Mouse (Mus musculus): ENCODE measurements around the gene Spdye4c. TPM values are rescaled to one million over a fixed set of nuclear protein-coding genes. Genes with fewer than 3 reads are reported as not detected.

Spdye4c gene
- total RNA-seq (2021): not detected

DNA sequence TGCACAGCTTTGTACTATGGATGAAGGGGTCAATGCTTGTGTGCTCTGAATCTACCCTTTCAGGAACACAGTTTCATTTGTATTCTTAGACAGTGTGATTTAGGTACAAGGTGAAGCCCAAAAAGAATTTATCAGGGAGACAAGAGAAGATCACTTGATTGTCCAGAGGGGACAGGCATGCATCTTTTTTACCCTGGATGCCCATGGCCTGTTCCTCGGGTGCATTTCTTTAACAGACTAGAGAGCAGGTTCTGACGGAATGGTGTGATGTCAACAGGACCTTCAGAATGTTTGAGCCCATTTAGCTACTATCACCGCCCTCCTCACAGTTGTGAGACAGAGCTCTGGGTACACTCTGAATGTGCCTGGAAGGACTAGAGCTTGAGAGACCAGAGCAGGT, at the start of gene Spdye4c:
Gene Spdye4c, plus strand, starts transcription at position 301 of the 400 bp plus-strand sequence.
- no peak for DNase-seq

DNA sequence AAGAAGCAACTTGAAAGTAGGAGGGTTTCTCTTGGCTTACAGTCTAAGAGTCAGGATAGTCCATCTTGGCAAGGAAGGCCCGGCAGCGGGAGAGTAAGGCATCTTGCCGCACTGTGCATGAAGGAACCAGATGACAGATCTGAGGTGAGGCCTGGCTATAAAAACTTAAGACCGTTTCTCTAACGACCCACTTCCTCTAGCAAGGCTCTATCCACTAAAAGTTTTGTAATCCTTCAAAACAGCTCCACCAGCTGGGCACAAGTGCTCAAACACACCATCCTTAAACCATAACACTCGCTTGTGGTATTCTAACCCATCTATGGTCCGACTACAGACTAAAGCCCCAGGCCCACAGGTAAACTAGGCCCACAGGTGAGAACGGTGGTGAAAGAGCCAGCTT, 47.5 kb upstream of the Spdye4c start:
- DNase-seq: no peak

DNA sequence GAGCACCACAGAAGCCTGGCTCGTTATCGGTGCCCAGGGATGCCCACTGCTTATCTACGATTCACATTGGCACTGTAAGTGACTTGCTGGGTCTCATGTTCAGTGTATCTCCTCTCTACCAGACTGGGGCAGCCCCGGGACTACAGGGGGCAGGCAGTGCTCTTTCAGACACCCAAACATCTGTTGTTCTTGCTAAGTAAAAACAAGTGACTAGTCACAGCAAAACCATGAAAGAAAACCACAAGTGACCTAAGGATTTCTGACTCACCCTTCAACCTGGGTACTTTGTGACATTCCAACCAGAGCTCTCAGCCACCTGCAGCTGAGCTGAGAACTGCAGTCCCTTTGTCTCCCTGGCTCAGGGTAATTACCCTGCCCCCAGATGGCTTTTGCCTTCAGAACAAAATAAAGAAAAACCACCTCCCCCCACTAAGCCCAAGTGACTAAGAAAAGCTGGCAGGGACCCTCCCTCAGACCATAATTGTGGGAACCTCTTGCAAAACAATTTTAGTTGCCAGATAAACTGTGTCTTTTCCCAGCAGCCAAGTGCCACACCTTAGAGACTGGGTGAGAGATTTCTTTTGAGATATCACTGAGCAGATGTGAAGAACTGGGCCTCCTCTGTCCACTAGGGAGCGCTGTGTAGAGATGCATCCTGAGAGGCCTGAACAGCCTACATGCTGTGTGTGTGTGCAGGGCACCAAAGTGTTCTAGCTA, 46.4 kb upstream of the Spdye4c start:
- DNase-seq: peak; percentile 17

DNA sequence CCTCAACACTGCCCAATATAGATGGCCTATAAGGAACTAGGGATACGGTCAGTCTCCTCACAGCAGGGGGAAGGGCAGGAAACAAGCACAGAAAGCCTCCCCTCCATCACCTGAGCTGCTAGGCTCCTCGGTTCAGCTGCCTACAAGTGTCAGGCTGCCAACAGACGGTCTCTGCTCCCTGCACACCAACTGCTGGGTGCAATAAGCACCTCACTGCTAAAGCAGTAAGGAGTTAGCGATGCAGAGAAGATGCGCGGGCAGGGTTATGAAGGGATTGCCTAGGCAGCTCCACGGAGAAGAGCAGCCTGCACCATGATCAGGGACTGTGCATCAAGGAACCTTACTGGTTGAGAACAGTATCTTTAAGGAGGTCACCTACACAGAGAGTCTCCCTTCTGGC, 45.6 kb upstream of the Spdye4c start:
- no peak for DNase-seq

DNA sequence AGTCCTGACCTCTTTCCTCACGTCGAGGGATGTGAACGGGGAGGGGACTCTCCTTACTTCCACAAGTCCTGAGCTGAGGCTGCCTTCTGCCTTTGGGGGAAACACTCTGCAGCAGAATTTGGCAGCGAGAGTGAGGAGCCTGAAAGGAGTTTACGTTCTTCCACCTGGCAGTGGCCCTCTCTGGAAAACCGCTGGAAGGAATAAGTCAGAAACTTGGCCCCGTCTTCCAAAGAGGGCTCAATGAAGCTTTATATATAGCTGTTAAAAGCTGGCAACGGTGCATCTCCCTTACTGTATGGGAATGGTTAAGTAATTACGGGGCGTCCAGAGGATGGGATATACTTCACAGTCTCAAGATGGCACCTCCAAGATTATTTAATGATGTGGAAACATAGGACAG, 43.9 kb upstream of the Spdye4c start:
- DNase-seq: no peak

DNA sequence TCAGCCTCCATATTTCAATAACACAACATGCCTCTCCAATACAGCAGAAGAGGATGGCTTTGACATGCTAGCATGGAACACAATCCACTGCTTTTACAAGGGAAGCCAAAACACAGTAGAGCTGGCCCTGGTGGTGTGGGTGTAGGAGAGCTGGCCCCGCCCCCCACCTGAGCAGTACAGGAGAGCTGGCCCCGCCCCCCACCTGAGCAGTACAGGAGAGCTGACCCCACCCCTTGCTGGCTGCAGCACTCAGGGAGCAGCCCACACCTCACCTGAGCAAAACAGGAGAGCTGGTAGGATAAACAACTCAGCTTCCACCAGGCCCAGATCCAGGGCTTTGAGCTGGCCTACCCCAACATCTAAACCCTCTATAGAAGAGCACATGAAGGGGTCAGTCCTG, 42.7 kb upstream of the Spdye4c start:
- DNase-seq: no peak

GRCm38 (mm10) chr2:128549561-128549960, 41.4 kb upstream of the Spdye4c start:
- DNase-seq: no peak

DNA sequence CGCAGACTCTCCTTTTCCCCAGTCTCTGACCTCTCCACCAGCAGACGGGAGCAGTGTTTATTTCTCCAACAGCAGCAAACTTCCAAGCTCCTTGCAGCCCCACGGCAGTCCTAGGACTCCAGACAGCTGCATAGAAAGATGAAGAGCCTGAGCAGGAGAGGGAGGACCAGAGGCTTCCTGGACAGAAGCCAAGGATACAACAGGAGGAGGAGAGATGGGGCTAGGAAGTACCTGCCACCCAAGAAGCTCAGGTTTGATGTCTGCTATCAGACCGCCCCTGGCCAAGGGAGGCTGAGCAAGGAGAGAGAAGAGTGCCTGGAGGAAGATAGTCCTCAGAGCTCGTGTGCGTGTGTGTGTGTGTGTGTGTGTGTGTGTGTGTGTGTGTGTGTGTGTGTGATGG, 41.0 kb upstream of the Spdye4c start:
- no peak for DNase-seq

DNA sequence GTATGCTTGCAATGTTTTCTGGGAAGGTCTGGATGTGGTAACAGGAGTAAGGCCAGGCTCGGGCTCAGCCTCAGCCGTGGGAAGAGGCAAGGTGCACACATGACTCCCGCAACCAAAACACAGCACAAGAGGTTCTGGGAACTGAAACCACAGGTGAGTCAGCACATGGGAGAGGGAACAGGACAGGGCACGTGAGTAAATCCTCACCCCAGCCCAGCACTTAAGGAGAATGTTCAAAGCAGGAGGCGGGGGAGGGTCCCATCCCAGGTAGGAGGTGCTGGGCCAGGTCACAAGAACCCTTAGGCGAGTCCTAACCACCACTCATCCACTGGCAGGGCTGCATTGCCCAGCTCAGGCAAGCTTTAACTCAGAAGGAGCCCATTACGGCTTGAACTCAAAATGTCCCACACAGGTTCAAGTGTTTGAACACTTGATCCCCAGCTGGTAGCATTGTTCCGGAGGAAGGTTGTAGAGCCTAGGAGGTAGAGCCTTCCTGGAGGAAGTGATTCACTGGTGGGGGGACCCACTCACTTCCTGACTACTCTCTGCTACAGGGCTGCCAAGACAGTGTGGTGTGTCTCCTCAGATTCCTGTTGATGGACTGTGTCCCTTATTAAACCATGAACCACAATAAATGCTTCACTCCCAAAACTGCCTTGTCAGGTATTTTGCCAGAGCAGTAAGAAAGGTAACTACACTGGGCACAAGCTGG, 38.8 kb upstream of the Spdye4c start:
- DNase-seq: no peak

GRCm38 (mm10) chr2:128552798-128553720, 38.0 kb upstream of the Spdye4c start:
- DNase-seq: no peak

GRCm38 (mm10) chr2:128555082-128555481, 35.9 kb upstream of the Spdye4c start:
- no peak for DNase-seq

- DNase-seq: no peak
These were observed 26.8 kb upstream of the Spdye4c start for GRCm38 (mm10) chr2:128564195-128564594.

DNA sequence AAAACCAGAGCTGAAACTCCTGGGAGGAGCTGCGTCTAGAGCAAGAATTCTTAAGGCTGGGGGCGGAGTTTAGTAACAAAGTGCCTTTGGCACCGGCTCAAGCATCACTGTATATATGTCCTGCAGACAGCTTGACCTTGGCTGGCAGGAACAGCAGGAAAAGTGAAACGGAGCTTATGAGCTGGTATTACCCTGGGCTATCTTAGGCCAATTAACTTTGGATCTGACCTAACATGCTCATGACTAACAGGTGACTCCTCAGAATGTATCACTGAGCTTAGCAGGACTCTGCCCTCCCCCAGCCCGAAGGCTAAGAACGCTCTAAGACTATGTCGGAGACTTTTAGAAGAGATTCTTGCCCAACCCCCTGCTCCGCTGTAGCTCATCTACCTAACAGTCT, 25.1 kb upstream of the Spdye4c start:
- DNase-seq: no peak

GRCm38 (mm10) chr2:128566304-128567147, 24.5 kb upstream of the Spdye4c start:
- DNase-seq: peak; percentile 35

GRCm38 (mm10) chr2:128568018-128568417, 23.0 kb upstream of the Spdye4c start:
- DNase-seq: no peak

GRCm38 (mm10) chr2:128568490-128568889, 22.5 kb upstream of the Spdye4c start:
- no peak for DNase-seq

DNA sequence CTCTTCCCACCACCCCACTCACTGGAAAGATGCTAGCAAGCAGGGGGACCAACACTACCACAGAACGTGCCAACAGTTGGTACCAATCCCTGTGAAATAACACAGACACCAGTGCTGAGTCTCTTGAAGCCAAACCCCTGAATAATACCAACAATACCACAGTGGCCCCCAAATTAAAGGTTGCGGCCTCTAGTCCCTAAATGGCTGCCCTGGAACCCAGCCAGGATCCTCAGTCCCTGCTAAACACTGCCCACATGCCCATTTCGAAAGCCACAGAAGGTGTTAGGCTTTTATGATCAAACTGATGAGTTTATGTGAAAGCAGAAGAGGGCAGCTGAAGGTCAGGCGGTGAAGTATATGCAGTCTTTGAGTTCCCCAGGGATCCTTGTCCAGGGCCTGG, 20.0 kb upstream of the Spdye4c start:
- no peak for DNase-seq

DNA sequence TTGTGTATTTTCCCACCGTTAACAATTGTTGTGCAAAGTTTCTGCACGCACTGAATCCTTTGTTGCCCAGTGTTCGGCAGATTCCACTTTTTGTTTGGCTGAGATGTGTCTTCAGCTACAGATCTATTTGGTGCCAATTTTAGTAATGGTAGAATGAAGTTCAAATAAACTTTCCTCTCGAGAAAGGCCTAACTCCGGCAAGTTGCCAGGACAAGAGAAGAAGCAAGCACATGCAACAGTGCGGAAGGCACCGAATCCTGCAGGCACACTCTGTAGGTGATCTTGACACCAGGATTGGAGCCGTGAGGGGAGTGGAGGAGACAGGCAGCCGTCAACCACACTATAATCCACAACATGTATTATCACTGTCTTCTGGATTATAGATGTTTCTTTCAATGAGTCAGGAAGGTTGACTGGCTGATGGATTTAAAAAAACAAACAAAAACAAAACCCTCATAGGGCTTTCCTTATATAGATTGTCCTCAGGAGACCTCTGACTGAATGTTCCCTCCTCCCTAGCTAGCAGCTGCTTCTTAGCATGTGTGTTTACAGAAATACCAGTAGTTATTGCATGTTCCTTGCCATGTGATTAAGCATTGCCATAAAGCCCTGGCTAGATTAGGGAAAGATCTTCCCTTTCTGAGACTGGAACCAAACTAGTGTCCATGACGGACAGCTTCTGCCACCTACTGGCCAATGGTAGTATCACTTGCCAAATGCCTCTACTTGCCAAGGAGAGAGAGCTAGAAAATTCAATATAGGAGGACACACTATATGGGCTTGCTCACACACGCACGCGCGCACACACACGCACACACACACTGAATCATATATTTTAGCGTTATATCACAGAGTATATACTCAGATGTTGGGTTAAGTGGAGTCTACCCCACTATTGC, 18.0 kb upstream of the Spdye4c start:
- DNase-seq: peak; percentile 91

- DNase-seq: no peak
These were observed 8.1 kb upstream of the Spdye4c start for GRCm38 (mm10) chr2:128582881-128583280.

GRCm38 (mm10) chr2:128592301-128592700, 1.3 kb downstream of the Spdye4c start:
- no peak for DNase-seq

- no peak for DNase-seq
These were observed 10.5 kb downstream of the Spdye4c start for GRCm38 (mm10) chr2:128601534-128601933.

All from heart, postnatal 4 days (tissue).